Mouse (Mus musculus) stomach, embryonic 15.5 days (tissue): Measurements from ENCODE around the gene Stxbp1. TPM values are rescaled to one million over a fixed set of nuclear protein-coding genes. Genes with fewer than 3 reads are reported as not detected.
"Not testable (repeated sequence)": the region's sequence is repeated elsewhere in the genome, so short reads cannot be mapped to it uniquely, and the experiment has no call there.

Experiments
- ATAC-seq: fragments of 200-750 bp; cut with Nextera tagmentation; 2 replicates; pipeline ENCODE4 v1.8.0; 2017; ENCODE audit warnings: low read depth, moderate number of reproducible peaks, moderate TSS enrichment; ENCODE audit not compliant: insufficient read depth, low FRiP score
- H3K27ac ChIP-seq: fragments of 300-500 bp; sonication (generic); 2 replicates; pipeline ENCODE4 v1.5.1; 2015; ENCODE audit warnings: mild to moderate bottlenecking, inconsistent platforms
- H3K27me3 ChIP-seq: fragments of 300-500 bp; sonication (generic); replicated peaks from 2 replicates; pipeline ENCODE4 v1.6.1; 2015; ENCODE audit warnings: inconsistent platforms
- H3K36me3 ChIP-seq: fragments of 300-500 bp; sonication (generic); 2 replicates; pipeline ENCODE4 v1.6.1; 2015; ENCODE audit warnings: inconsistent platforms
- H3K4me1 ChIP-seq: fragments of 300-500 bp; sonication (generic); 2 replicates; pipeline ENCODE4 v1.6.1; 2015; ENCODE audit warnings: inconsistent platforms
- H3K4me2 ChIP-seq: fragments of 300-500 bp; sonication (generic); 2 replicates; pipeline ENCODE4 v1.6.1; 2015; ENCODE audit warnings: mild to moderate bottlenecking, inconsistent platforms
- H3K4me3 ChIP-seq: fragments of 300-500 bp; sonication (generic); replicated peaks from 2 replicates; pipeline ENCODE4 v1.5.1; 2015; ENCODE audit warnings: inconsistent platforms
- H3K9ac ChIP-seq: fragments of 300-500 bp; sonication (generic); 2 replicates; pipeline ENCODE4 v1.6.1; 2015; ENCODE audit warnings: inconsistent platforms
- H3K9me3 ChIP-seq: fragments of 300-500 bp; sonication (generic); 2 replicates; pipeline ENCODE4 v1.6.1; 2016; ENCODE audit warnings: inconsistent platforms
- WGBS: fragments of 180-500 bp; shearing (Covaris S2); methylation state at CpG from one replicate; pipeline ENCODE4 v1.1.7; 2015; 5-methylcytosine and 5-hydroxymethylcytosine counted together
- polyA plus RNA-seq: library from polyadenylated mRNA; unstranded; fragments of >200 nt; fragmentation: Nextera tagmentation; extraction: Ambion mirVana; gene quantifications from 2 replicates; pipeline ENCODE4 v1.2.1, GENCODE M21; 2015

Stxbp1 gene
- polyA plus RNA-seq, 1 experiment from 2014 or later: 20.0 TPM

- WGBS: 3% methylated on average over 8 of the region's 8 CpGs
- ATAC-seq: peak; percentile 68; the same call in 1 of the 2 replicates
- H3K9ac ChIP-seq: no peak overlapping the region
Measured at GRCm38 (mm10) chr2:32854206-32854605, 7.2 kb upstream of the Stxbp1 start.

GRCm38 (mm10) chr2:32853716-32854115 lies 6.7 kb upstream of the Stxbp1 start:
- ATAC-seq, H3K36me3 ChIP-seq, H3K27me3 ChIP-seq, H3K4me1 ChIP-seq, H3K4me3 ChIP-seq, H3K9ac ChIP-seq, H3K4me2 ChIP-seq, H3K9me3 ChIP-seq, H3K27ac ChIP-seq: not testable (repeated sequence)
- 63% methylated on average over 4 of the region's 4 CpGs for WGBS

More at GRCm38 (mm10) chr2:32854206-32854605, 7.2 kb upstream of the Stxbp1 start:
- Histone ChIP-seq H3K27ac (no peak overlapping the region), H3K27me3 (no peaks in the 10 kb centered on the region), H3K4me1 (no peaks in the 10 kb centered on the region), H3K36me3 (no peaks in the 10 kb centered on the region), H3K4me2 (no peak overlapping the region), H3K9me3 (no peaks in the 10 kb centered on the region), H3K4me3 (no peak overlapping the region)

- ATAC-seq: no peak
- Histone ChIP-seq H3K4me1 (peaks cover 3% of the 10 kb centered on the region), H3K4me3 (no peak overlapping the region), H3K36me3 (no peaks in the 10 kb centered on the region), H3K27ac (no peak overlapping the region), H3K27me3 (no peaks in the 10 kb centered on the region), H3K9me3 (no peaks in the 10 kb centered on the region), H3K9ac (no peak overlapping the region), H3K4me2 (peak overlapping the region; percentile 36)
- 2% methylated on average over 20 of the region's 20 CpGs for WGBS
Measured at GRCm38 (mm10) chr2:32852156-32852555, 5.1 kb upstream of the Stxbp1 start.

- no peak overlapping the region for H3K9ac ChIP-seq
- no peak overlapping the region for H3K27ac ChIP-seq
- H3K27me3 ChIP-seq: no peaks in the 10 kb centered on the region
- H3K4me2 ChIP-seq: peak overlapping the region; percentile 91
- 44% methylated on average over 6 of the region's 6 CpGs for WGBS
- H3K4me3 ChIP-seq: peak overlapping the region; percentile 76
- peaks cover 10% of the 10 kb centered on the region for H3K4me1 ChIP-seq
- no peaks in the 10 kb centered on the region for H3K36me3 ChIP-seq
- H3K9me3 ChIP-seq: no peaks in the 10 kb centered on the region
- no peak for ATAC-seq
Measured at GRCm38 (mm10) chr2:32847468-32847821, 400 bp upstream of the Stxbp1 start.

GRCm38 (mm10) chr2:32846101-32846804 lies 792 bp downstream of the Stxbp1 start:
- Histone ChIP-seq H3K36me3 (no peaks in the 10 kb centered on the region), H3K9ac (peak overlapping the region; percentile 55; the same call in 1 of the 2 replicates), H3K4me1 (peaks cover 10% of the 10 kb centered on the region), H3K27me3 (no peaks in the 10 kb centered on the region), H3K4me3 (peak overlapping the region; percentile 76), H3K27ac (peak overlapping the region; percentile 83), H3K9me3 (no peaks in the 10 kb centered on the region), H3K4me2 (peak overlapping the region; percentile 91)
- ATAC-seq: 0 out of 2 replicates have a peak, but pooled peaks have one; percentile 13
- under 1% methylated on average over 33 of the region's 33 CpGs for WGBS

GRCm38 (mm10) chr2:32845572-32846100 lies 1.4 kb downstream of the Stxbp1 start:
- Histone ChIP-seq H3K36me3 (no peaks in the 10 kb centered on the region), H3K4me2 (peak overlapping the region; percentile 91), H3K27ac (peak overlapping the region; percentile 83; the same call in 1 of the 2 replicates), H3K4me1 (peaks cover 10% of the 10 kb centered on the region), H3K9ac (peak overlapping the region; percentile 55; the same call in 1 of the 2 replicates), H3K4me3 (peak overlapping the region; percentile 76), H3K27me3 (no peaks in the 10 kb centered on the region), H3K9me3 (no peaks in the 10 kb centered on the region)
- 5% methylated on average over 12 of the region's 12 CpGs for WGBS
- no peak for ATAC-seq

GRCm38 (mm10) chr2:32842558-32842957 lies 4.5 kb downstream of the Stxbp1 start:
- Histone ChIP-seq H3K36me3 (no peaks in the 10 kb centered on the region), H3K4me3 (no peak overlapping the region), H3K27ac (no peak overlapping the region), H3K27me3 (no peaks in the 10 kb centered on the region), H3K9ac (no peak overlapping the region), H3K9me3 (no peaks in the 10 kb centered on the region), H3K4me2 (no peak overlapping the region), H3K4me1 (peaks cover 10% of the 10 kb centered on the region)
- no peak for ATAC-seq
- 43% methylated on average over 4 of the region's 4 CpGs for WGBS

- Histone ChIP-seq H3K4me3 (no peak overlapping the region), H3K4me1 (0 out of 2 replicates have a peak, but pooled peaks cover 7% of the 10 kb centered on the region), H3K9ac (no peak overlapping the region), H3K27me3 (no peaks in the 10 kb centered on the region), H3K4me2 (no peak overlapping the region), H3K9me3 (no peaks in the 10 kb centered on the region), H3K36me3 (no peaks in the 10 kb centered on the region), H3K27ac (no peak overlapping the region)
- 42% methylated on average over 5 of the region's 5 CpGs for WGBS
- no peak for ATAC-seq
Measured at GRCm38 (mm10) chr2:32841099-32841498, 5.9 kb downstream of the Stxbp1 start.

- no peak overlapping the region for H3K9ac ChIP-seq
- H3K36me3 ChIP-seq: no peaks in the 10 kb centered on the region
- no peak overlapping the region for H3K4me3 ChIP-seq
- peaks cover 11% of the 10 kb centered on the region for H3K4me1 ChIP-seq
- no peak overlapping the region for H3K4me2 ChIP-seq
- H3K9me3 ChIP-seq: no peaks in the 10 kb centered on the region
- 67% methylated on average over 2 of the region's 2 CpGs for WGBS
- H3K27me3 ChIP-seq: no peaks in the 10 kb centered on the region
- ATAC-seq: no peak
- H3K27ac ChIP-seq: no peak overlapping the region
Measured at GRCm38 (mm10) chr2:32839261-32839660, 7.8 kb downstream of the Stxbp1 start.

- no peak overlapping the region for H3K4me3 ChIP-seq
- 60% methylated on average over 9 of the region's 9 CpGs for WGBS
- H3K4me2 ChIP-seq: no peak overlapping the region
- H3K27ac ChIP-seq: no peak overlapping the region
- no peaks in the 10 kb centered on the region for H3K9me3 ChIP-seq
- H3K36me3 ChIP-seq: no peaks in the 10 kb centered on the region
- H3K27me3 ChIP-seq: no peaks in the 10 kb centered on the region
- peaks cover 11% of the 10 kb centered on the region for H3K4me1 ChIP-seq
- H3K9ac ChIP-seq: no peak overlapping the region
- no peak for ATAC-seq
Measured at GRCm38 (mm10) chr2:32838147-32838884, 8.7 kb downstream of the Stxbp1 start.

- no peak overlapping the region for H3K4me3 ChIP-seq
- no peaks in the 10 kb centered on the region for H3K36me3 ChIP-seq
- no peak overlapping the region for H3K4me2 ChIP-seq
- no peak overlapping the region for H3K9ac ChIP-seq
- no peak for ATAC-seq
- H3K4me1 ChIP-seq: peaks cover 11% of the 10 kb centered on the region
- no peaks in the 10 kb centered on the region for H3K27me3 ChIP-seq
- H3K9me3 ChIP-seq: no peaks in the 10 kb centered on the region
- peak overlapping the region; percentile 77; the same call in 1 of the 2 replicates for H3K27ac ChIP-seq
Measured at GRCm38 (mm10) chr2:32835588-32835987, 11.5 kb downstream of the Stxbp1 start.

- Histone ChIP-seq H3K9ac (no peak overlapping the region), H3K9me3 (no peaks in the 10 kb centered on the region), H3K36me3 (no peaks in the 10 kb centered on the region), H3K4me1 (peaks cover 11% of the 10 kb centered on the region), H3K27ac (peak overlapping the region; percentile 77), H3K4me3 (no peak overlapping the region), H3K27me3 (no peaks in the 10 kb centered on the region), H3K4me2 (peak overlapping the region; percentile 30; the same call in 1 of the 2 replicates)
- WGBS: 27% methylated on average over 7 of the region's 7 CpGs
- ATAC-seq: no peak
Measured at GRCm38 (mm10) chr2:32834496-32834895, 12.5 kb downstream of the Stxbp1 start.
